Mouse (Mus musculus): ENCODE results near the gene Pdzrn3. TPM values are rescaled to one million over a fixed set of nuclear protein-coding genes. Genes with fewer than 3 reads are reported as not detected.

Pdzrn3 gene
- polyA plus RNA-seq, 1 experiment from 2014 or later = 8.9 TPM

DNA sequence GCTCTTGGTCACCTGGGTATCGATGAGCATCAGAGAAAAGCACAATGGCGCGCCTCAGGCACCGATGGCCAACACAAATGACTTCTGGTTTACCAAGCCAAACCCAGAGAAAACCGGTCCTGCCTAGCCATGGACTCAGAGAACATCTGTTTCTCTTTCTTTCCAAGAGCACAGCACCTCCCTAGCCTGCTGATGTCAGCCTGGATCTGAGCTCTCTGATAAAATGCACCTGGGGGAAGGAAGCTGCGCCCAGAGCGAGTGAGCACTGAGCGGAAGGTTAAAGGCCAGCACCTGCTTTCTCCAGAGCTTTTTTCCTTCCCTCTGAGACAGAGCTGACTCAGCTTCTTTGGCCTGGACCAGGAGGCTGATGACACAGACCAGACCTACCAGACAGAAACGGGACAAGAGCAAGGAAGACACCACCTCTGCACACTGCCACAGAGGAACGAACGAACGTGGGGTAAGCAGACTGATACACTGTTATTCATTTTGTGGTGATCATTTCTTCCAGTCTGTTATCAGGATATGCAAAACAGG, 84.6 kb downstream of the Pdzrn3 start:
- H3K27ac ChIP-seq = peak overlapping the region; percentile 44; the same call in 1 of the 2 replicates
- H3K4me3 ChIP-seq = no peak overlapping the region
- H3K27me3 ChIP-seq (ENCODE audit: insufficient read depth, poor library complexity, severe bottlenecking) = no peaks in the 10 kb centered on the region
- no peak for DNase-seq (ENCODE audit: low spot score)
- H3K9me3 ChIP-seq = no peaks in the 10 kb centered on the region
- H3K36me3 ChIP-seq = no peaks in the 10 kb centered on the region
- 64% methylated on average over 12 of the region's 12 CpGs for WGBS
- H3K4me1 ChIP-seq = peaks cover 57% of the 10 kb centered on the region

- Histone ChIP-seq H3K36me3 (no peaks in the 10 kb centered on the region), H3K27me3 (ENCODE audit: insufficient read depth, poor library complexity, severe bottlenecking) (no peaks in the 10 kb centered on the region), H3K27ac (no peak overlapping the region), H3K9me3 (no peaks in the 10 kb centered on the region), H3K4me3 (no peak overlapping the region), H3K4me1 (peaks cover 57% of the 10 kb centered on the region)
- WGBS = 43% methylated on average over 2 of the region's 2 CpGs
- no peak for DNase-seq (ENCODE audit: low spot score)
These were observed 85.8 kb downstream of the Pdzrn3 start for GRCm38 (mm10) chr6:101291944-101292343.

DNA sequence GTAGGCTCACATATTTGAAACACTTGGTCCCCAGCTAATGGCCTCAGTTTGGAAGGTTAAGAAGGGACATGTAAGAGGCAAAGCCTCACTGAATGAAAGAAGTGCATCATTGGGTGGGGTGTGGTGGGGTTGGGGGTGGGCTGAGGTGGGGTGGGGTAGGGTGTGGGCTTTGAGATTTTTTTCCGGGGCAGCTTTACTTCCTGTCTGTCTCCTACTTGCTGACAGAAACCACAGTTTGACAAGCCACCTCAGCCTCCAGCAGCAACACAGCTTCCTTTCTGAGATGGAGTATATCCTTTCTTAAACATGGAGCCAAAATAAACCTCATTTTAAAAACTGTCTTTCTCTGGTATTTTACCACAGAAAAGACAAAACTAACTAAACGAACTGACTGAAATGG, 87.5 kb downstream of the Pdzrn3 start:
- no peaks in the 10 kb centered on the region for H3K36me3 ChIP-seq
- peaks cover 51% of the 10 kb centered on the region for H3K4me1 ChIP-seq
- WGBS = 34% methylated on average over 2 of the region's 2 CpGs
- H3K9me3 ChIP-seq = no peaks in the 10 kb centered on the region
- DNase-seq (ENCODE audit: low spot score) = no peak
- no peak overlapping the region for H3K27ac ChIP-seq
- H3K4me3 ChIP-seq = no peak overlapping the region
- H3K27me3 ChIP-seq (ENCODE audit: insufficient read depth, poor library complexity, severe bottlenecking) = no peaks in the 10 kb centered on the region

GRCm38 (mm10) chr6:101289428-101289827, 88.3 kb downstream of the Pdzrn3 start:
- no peaks in the 10 kb centered on the region for H3K36me3 ChIP-seq
- peaks cover 55% of the 10 kb centered on the region for H3K4me1 ChIP-seq
- H3K9me3 ChIP-seq = no peaks in the 10 kb centered on the region
- H3K4me3 ChIP-seq = no peak overlapping the region
- WGBS = 68% methylated on average over 4 of the region's 4 CpGs
- H3K27me3 ChIP-seq (ENCODE audit: insufficient read depth, poor library complexity, severe bottlenecking) = no peaks in the 10 kb centered on the region
- H3K27ac ChIP-seq = 0 out of 2 replicates have a peak overlapping the region, but pooled peaks have one; percentile 16
- DNase-seq (ENCODE audit: low spot score) = no peak

GRCm38 (mm10) chr6:101287566-101288173, 90.0 kb downstream of the Pdzrn3 start:
- Histone ChIP-seq H3K4me3 (no peak overlapping the region), H3K4me1 (peaks cover 60% of the 10 kb centered on the region), H3K27me3 (ENCODE audit: insufficient read depth, poor library complexity, severe bottlenecking) (no peaks in the 10 kb centered on the region), H3K27ac (no peak overlapping the region), H3K36me3 (no peaks in the 10 kb centered on the region), H3K9me3 (no peaks in the 10 kb centered on the region)
- WGBS = 75% methylated on average over 5 of the region's 5 CpGs
- DNase-seq (ENCODE audit: low spot score) = no peak

DNA sequence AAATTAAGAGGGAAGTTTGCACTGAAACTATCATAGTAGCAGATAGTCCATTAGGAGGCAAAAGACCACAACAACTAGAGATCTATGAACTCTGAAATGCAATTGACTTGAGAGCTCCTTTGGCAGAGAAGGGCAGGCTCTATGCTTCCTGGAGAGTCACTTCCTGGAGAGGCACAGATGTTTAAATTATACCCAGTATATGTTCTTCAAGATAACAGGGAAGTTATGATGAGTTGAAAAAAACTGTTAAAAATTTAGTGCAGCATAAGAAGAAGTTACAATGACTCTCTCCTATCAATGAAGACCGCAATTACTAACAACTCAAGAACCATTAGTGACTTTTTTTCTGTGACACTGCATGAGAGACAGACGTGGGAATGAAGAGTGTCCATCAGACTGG, 90.6 kb downstream of the Pdzrn3 start:
- no peak for DNase-seq (ENCODE audit: low spot score)
- H3K27me3 ChIP-seq (ENCODE audit: insufficient read depth, poor library complexity, severe bottlenecking) = no peaks in the 10 kb centered on the region
- H3K36me3 ChIP-seq = no peaks in the 10 kb centered on the region
- WGBS = 95% methylated on average over 2 of the region's 2 CpGs
- no peak overlapping the region for H3K4me3 ChIP-seq
- H3K9me3 ChIP-seq = no peaks in the 10 kb centered on the region
- no peak overlapping the region for H3K27ac ChIP-seq
- H3K4me1 ChIP-seq = peaks cover 58% of the 10 kb centered on the region

DNA sequence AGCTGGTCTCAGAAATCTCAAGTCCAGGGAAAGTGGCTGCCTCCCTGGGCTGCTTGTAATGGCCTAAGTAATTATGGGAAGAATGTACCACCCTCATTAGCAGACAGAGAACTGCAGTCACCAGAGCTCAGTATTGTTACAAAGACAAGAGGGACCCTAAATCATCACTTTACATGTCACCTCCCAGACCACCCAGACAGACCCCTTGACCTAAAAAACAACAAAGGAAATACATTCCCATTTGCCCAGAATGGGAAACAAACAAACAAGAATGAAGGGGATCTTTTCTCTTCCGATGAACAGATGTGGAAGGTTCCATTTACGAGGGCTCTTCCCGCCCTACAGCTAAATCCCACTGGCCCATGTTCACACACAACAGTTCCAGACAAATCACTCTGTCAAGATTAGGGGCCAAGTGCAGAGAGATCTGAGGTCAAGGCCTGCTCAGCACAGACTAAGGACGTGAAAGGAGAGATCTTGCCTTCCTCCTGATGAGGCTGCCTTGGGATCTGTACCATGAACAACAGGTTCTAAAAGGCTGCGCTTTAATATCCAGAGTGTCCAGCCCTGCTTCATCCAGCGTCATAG, 93.2 kb downstream of the Pdzrn3 start:
- peaks cover 56% of the 10 kb centered on the region for H3K4me1 ChIP-seq
- 42% methylated on average over 6 of the region's 6 CpGs for WGBS
- DNase-seq (ENCODE audit: low spot score) = no peak
- H3K27ac ChIP-seq = no peak overlapping the region
- no peaks in the 10 kb centered on the region for H3K36me3 ChIP-seq
- H3K27me3 ChIP-seq (ENCODE audit: insufficient read depth, poor library complexity, severe bottlenecking) = no peaks in the 10 kb centered on the region
- H3K4me3 ChIP-seq = no peak overlapping the region
- H3K9me3 ChIP-seq = no peaks in the 10 kb centered on the region

DNA sequence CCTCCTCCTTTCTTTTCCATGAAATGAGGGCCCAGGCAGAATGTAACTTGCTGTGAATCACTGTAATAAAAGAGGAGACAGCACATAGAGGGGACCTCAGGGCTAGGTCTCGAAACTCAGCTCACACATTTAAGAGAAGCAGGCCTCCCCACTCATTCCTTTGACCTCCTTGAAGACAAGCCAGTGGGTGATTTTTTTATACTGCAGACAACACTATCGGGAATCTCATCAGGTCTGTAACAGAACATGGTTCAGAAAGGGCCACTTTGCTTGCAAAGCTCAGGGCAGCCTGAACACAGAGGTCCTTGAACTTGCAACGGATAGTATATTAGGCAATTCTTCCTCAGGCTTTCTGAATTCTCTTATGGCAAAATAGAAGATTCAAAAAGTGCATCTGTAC, 93.8 kb downstream of the Pdzrn3 start:
- Histone ChIP-seq H3K27me3 (ENCODE audit: insufficient read depth, poor library complexity, severe bottlenecking) (no peaks in the 10 kb centered on the region), H3K36me3 (no peaks in the 10 kb centered on the region), H3K4me3 (no peak overlapping the region), H3K27ac (0 out of 2 replicates have a peak overlapping the region, but pooled peaks have one; percentile 3), H3K4me1 (peaks cover 53% of the 10 kb centered on the region), H3K9me3 (no peaks in the 10 kb centered on the region)
- WGBS = 76% methylated on average over 3 of the region's 3 CpGs
- DNase-seq (ENCODE audit: low spot score) = no peak

DNA sequence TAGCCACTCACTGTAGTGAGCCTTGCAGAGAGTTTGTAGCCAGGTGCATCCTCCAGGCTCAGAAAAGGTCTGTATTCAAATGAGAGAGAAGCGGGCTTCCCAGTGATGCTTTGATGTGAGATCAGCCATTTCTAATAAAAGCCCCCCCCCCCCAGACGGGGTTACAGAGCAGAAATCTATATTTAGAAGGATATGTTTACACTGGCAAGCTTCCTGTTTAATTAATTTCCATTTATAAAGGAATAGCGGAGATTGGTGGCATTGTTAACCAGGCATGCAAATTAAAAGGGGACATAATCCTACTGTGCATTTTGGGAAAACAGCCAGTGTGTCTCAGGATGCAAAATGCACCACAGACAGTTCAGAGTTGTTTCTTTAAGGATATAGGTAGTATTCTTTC, 96.1 kb downstream of the Pdzrn3 start:
- Histone ChIP-seq H3K27ac (no peak overlapping the region), H3K4me1 (peaks cover 57% of the 10 kb centered on the region), H3K36me3 (no peaks in the 10 kb centered on the region), H3K27me3 (ENCODE audit: insufficient read depth, poor library complexity, severe bottlenecking) (no peaks in the 10 kb centered on the region), H3K9me3 (no peaks in the 10 kb centered on the region), H3K4me3 (no peak overlapping the region)
- no peak for DNase-seq (ENCODE audit: low spot score)
- WGBS = 52% methylated on average over 3 of the region's 3 CpGs

- DNase-seq (ENCODE audit: low spot score) = no peak
- no peak overlapping the region for H3K4me3 ChIP-seq
- H3K4me1 ChIP-seq = peaks cover 62% of the 10 kb centered on the region
- no peaks in the 10 kb centered on the region for H3K9me3 ChIP-seq
- H3K27ac ChIP-seq = no peak overlapping the region
- 29% methylated on average over 9 of the region's 9 CpGs for WGBS
- H3K27me3 ChIP-seq (ENCODE audit: insufficient read depth, poor library complexity, severe bottlenecking) = no peaks in the 10 kb centered on the region
- H3K36me3 ChIP-seq = no peaks in the 10 kb centered on the region
These were observed 96.9 kb downstream of the Pdzrn3 start for GRCm38 (mm10) chr6:101280811-101281218.

GRCm38 (mm10) chr6:101278286-101278932, 99.3 kb downstream of the Pdzrn3 start:
- WGBS = 81% methylated on average over 13 of the region's 13 CpGs
- Histone ChIP-seq H3K27me3 (ENCODE audit: insufficient read depth, poor library complexity, severe bottlenecking) (no peaks in the 10 kb centered on the region), H3K4me1 (peaks cover 49% of the 10 kb centered on the region), H3K36me3 (no peaks in the 10 kb centered on the region), H3K9me3 (no peaks in the 10 kb centered on the region), H3K4me3 (no peak overlapping the region), H3K27ac (no peak overlapping the region)
- no peak for DNase-seq (ENCODE audit: low spot score)

DNA sequence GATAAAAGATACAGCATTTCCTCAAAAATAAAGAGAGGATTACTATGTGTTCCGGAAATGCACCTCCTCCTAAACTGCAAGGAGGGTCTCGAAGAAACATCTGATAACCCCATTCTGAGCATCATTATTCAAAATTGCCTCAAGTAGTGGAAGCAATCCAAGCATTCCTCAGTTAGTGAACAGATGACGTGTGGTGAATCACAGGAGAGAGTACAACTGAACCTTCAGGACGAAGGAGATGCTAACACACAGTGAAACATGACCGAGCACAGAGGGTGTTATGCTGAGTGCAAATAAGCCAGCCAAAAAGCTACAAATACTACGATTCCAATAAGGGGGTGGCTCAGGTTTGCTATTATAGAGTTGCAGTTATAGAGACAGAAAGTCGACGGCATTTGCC, 101.4 kb downstream of the Pdzrn3 start:
- Histone ChIP-seq H3K4me3 (no peak overlapping the region), H3K27ac (no peak overlapping the region), H3K36me3 (no peaks in the 10 kb centered on the region), H3K27me3 (ENCODE audit: insufficient read depth, poor library complexity, severe bottlenecking) (no peaks in the 10 kb centered on the region), H3K9me3 (no peaks in the 10 kb centered on the region), H3K4me1 (peaks cover 52% of the 10 kb centered on the region)
- 81% methylated on average over 8 of the region's 8 CpGs for WGBS
- no peak for DNase-seq (ENCODE audit: low spot score)

- no peak overlapping the region for H3K4me3 ChIP-seq
- H3K27ac ChIP-seq = no peak overlapping the region
- no peaks in the 10 kb centered on the region for H3K27me3 ChIP-seq (ENCODE audit: insufficient read depth, poor library complexity, severe bottlenecking)
- WGBS = 84% methylated on average over 3 of the region's 3 CpGs
- H3K9me3 ChIP-seq = no peaks in the 10 kb centered on the region
- no peaks in the 10 kb centered on the region for H3K36me3 ChIP-seq
- H3K4me1 ChIP-seq = peaks cover 53% of the 10 kb centered on the region
- DNase-seq (ENCODE audit: low spot score) = no peak
These were observed 101.9 kb downstream of the Pdzrn3 start for GRCm38 (mm10) chr6:101275806-101276205.

Data from heart, embryonic 10.5 days (tissue).